24 mouse cellular contexts compared by ENCODE assay signal in genomic region chr2:44106359-44106758, GRCm38 (mm10).
DNase-seq lines count a peak whose midpoint lies in the region; ATAC-seq and TF ChIP-seq lines count a peak whose summit lies in the region.
"Had no signal": no experiment of that assay in that cellular context is flagged by ENCODE, and none has a peak within 500 bp of the region (broad histone marks: within the 10 kb centered on the region; RNA-seq: fewer than 3 reads in every experiment).

No protein-coding gene starts in this region.

- H3K9me3 ChIP-seq in intestine, embryonic 15.5 days = no peaks in the 10 kb centered on the region
- H3K9me3 ChIP-seq in intestine, postnatal 0 days (ENCODE audit: control insufficient read depth) = no peaks in the 10 kb centered on the region
- H3K9me3 ChIP-seq in lung, embryonic 16.5 days (ENCODE audit: control insufficient read depth, low read length) = no peaks in the 10 kb centered on the region
- H3K9me3 ChIP-seq: embryonic facial prominence, embryonic 10.5 days; heart, embryonic 12.5 days; hindbrain, embryonic 13.5 days; liver, embryonic 15.5 days had no signal

- H3K4me1 ChIP-seq in intestine, embryonic 15.5 days (replicated peaks) = peaks cover 8% of the 10 kb centered on the region; the same call in 1 of the 2 replicates
- H3K4me1 ChIP-seq in intestine, postnatal 0 days (replicated peaks; ENCODE audit: control insufficient read depth, insufficient read depth, low read length) = no peaks in the 10 kb centered on the region
- peaks cover 11% of the 10 kb centered on the region for H3K4me1 ChIP-seq in lung, embryonic 16.5 days (replicated peaks; ENCODE audit: control insufficient read depth, insufficient read depth, low read length)
- H3K4me1 ChIP-seq: liver, embryonic 15.5 days had no signal

- no peak for TF ChIP-seq CTCF in intestine, postnatal 0 days (IDR thresholded peaks at IDR 0.05; ENCODE audit: low read depth)

- 0 out of 2 replicates have a peak overlapping the region, but pooled peaks have one; percentile 29 for H3K27ac ChIP-seq in intestine, embryonic 15.5 days
- no peak overlapping the region for H3K27ac ChIP-seq in intestine, postnatal 0 days (ENCODE audit: low read depth, low read length)
- H3K27ac ChIP-seq in lung, embryonic 16.5 days (ENCODE audit: low read length) = peak overlapping the region; percentile 69
- H3K27ac ChIP-seq: embryonic facial prominence, embryonic 10.5 days; hindbrain, embryonic 13.5 days; layer of hippocampus, adult 2 months; liver, embryonic 15.5 days; macrophage had no signal

- H3K9ac ChIP-seq in intestine, embryonic 15.5 days = no peak overlapping the region
- H3K9ac ChIP-seq in intestine, postnatal 0 days (ENCODE audit: low read depth, low read length) = no peak overlapping the region
- H3K9ac ChIP-seq in lung, embryonic 16.5 days (ENCODE audit: low read length) = no peak overlapping the region
- H3K9ac ChIP-seq: heart, embryonic 12.5 days; hindbrain, embryonic 13.5 days; liver, embryonic 15.5 days had no signal

- no peaks in the 10 kb centered on the region for H3K36me3 ChIP-seq in intestine, embryonic 15.5 days
- no peaks in the 10 kb centered on the region for H3K36me3 ChIP-seq in intestine, postnatal 0 days (ENCODE audit: control insufficient read depth, insufficient read depth)
- H3K36me3 ChIP-seq in lung, embryonic 16.5 days (ENCODE audit: control insufficient read depth, insufficient read depth, low read length) = no peaks in the 10 kb centered on the region
- H3K36me3 ChIP-seq: embryonic facial prominence, embryonic 10.5 days; heart, embryonic 12.5 days; hindbrain, embryonic 13.5 days; liver, embryonic 15.5 days had no signal

- no peaks in the 10 kb centered on the region for H3K27me3 ChIP-seq in intestine, embryonic 15.5 days (replicated peaks)
- no peaks in the 10 kb centered on the region for H3K27me3 ChIP-seq in intestine, postnatal 0 days (replicated peaks; ENCODE audit: control insufficient read depth, insufficient read depth, low read length)
- H3K27me3 ChIP-seq in lung, embryonic 16.5 days (ENCODE audit: control insufficient read depth, insufficient read depth, low read depth, low read length) = no peaks in the 10 kb centered on the region
- H3K27me3 ChIP-seq: heart, embryonic 12.5 days; hindbrain, embryonic 13.5 days; liver, embryonic 15.5 days had no signal

- ATAC-seq in intestine, embryonic 15.5 days = no peak
- no peak for ATAC-seq in intestine, postnatal 0 days
- ATAC-seq in lung, embryonic 16.5 days (ENCODE audit: low read depth) = no peak
- ATAC-seq: CD4-positive, CD25-positive, alpha-beta regulatory T cell, adult 4 months; forebrain, embryonic 16.5 days had no signal

- no peak for DNase-seq in lung, postnatal 14 days
- DNase-seq in brain, adult 2 months (ENCODE audit: low read depth, low spot score) = peak; percentile 44
- DNase-seq in right cerebral cortex, postnatal 4 days = peak; percentile 6
- no peak for DNase-seq in cerebellum, postnatal 25 days
- DNase-seq in embryo, embryonic 10.5 days (ENCODE audit: low spot score) = no peak
- DNase-seq: adrenal gland, postnatal 14 days; cerebellum, adult 9-10 months; gastrocnemius, postnatal 25 days; heart, adult 18-20 months; heart, postnatal 10 days; kidney, adult 9 months; kidney, postnatal 14 days; thymus, postnatal 25 days had no signal

- no peak overlapping the region for H3K4me3 ChIP-seq in intestine, embryonic 15.5 days (replicated peaks)
- H3K4me3 ChIP-seq in intestine, postnatal 0 days (ENCODE audit: low read depth, low read length) = no peak overlapping the region
- H3K4me3 ChIP-seq in lung, embryonic 16.5 days (ENCODE audit: low read length) = no peak overlapping the region
- H3K4me3 ChIP-seq: embryonic facial prominence, embryonic 10.5 days; heart, embryonic 12.5 days; hindbrain, embryonic 13.5 days; layer of hippocampus, adult 2 months; liver, embryonic 15.5 days had no signal

- 43% methylated on average over 8 of the region's 8 CpGs for WGBS in intestine, embryonic 15.5 days
- 59% methylated on average over 8 of the region's 8 CpGs for WGBS in intestine, postnatal 0 days
- WGBS in lung, embryonic 16.5 days = 62% methylated on average over 8 of the region's 8 CpGs

- H3K4me2 ChIP-seq in intestine, embryonic 15.5 days (replicated peaks) = no peak overlapping the region
- H3K4me2 ChIP-seq in intestine, postnatal 0 days (replicated peaks; ENCODE audit: low read depth) = no peak overlapping the region
- H3K4me2 ChIP-seq in lung, embryonic 16.5 days (ENCODE audit: low read depth, low read length) = no peak overlapping the region
- H3K4me2 ChIP-seq: heart, embryonic 12.5 days; hindbrain, embryonic 13.5 days; liver, embryonic 15.5 days had no signal

Comparison
In these comparisons a context has a peak if more than half of its experiments do, and no peak if none do; other contexts are left out.
1. DNase-seq: peak in brain, adult 2 months (single experiment) and right cerebral cortex, postnatal 4 days (single experiment); none in lung, postnatal 14 days (single experiment), cerebellum, postnatal 25 days (0 of 2) and embryo, embryonic 10.5 days (single experiment).